In genomic region chr16:18630291-18630690, GRCm38 (mm10) we compare ENCODE assay signal across 8 mouse cellular contexts. TPM values are rescaled to one million over a fixed set of nuclear protein-coding genes. Genes with fewer than 3 reads are reported as not detected.
DNase-seq lines count a peak whose midpoint lies in the region; ATAC-seq lines count a peak whose summit lies in the region.

No protein-coding gene starts in this region.

- no peak for ATAC-seq in heart, embryonic 15.5 days (replicated peaks; ENCODE audit: insufficient number of reproducible peaks, insufficient read depth, low FRiP score, low read depth)
- ATAC-seq in embryonic facial prominence, embryonic 11.5 days (replicated peaks; ENCODE audit: insufficient number of reproducible peaks, low FRiP score, low TSS enrichment, low read depth), result no peak
- ATAC-seq in hindbrain, embryonic 16.5 days, result peak; percentile 7; the same call in 1 of the 2 replicates
- ATAC-seq in midbrain, embryonic 15.5 days (replicated peaks), result peak; percentile 10

- no peaks in the 10 kb centered on the region for H3K9me3 ChIP-seq in heart, embryonic 15.5 days (replicated peaks)
- H3K9me3 ChIP-seq in embryonic facial prominence, embryonic 11.5 days (replicated peaks; ENCODE audit: control insufficient read depth, low read length), result no peaks in the 10 kb centered on the region
- peaks cover 2% of the 10 kb centered on the region; the same call in 1 of the 2 replicates for H3K9me3 ChIP-seq in hindbrain, embryonic 16.5 days (ENCODE audit: control insufficient read depth, low read length)
- H3K9me3 ChIP-seq in midbrain, embryonic 15.5 days, result no peaks in the 10 kb centered on the region

- H3K4me3 ChIP-seq in heart, embryonic 15.5 days, result peak overlapping the region; percentile 79
- peak overlapping the region; percentile 72 for H3K4me3 ChIP-seq in embryonic facial prominence, embryonic 11.5 days (ENCODE audit: low read depth, low read length)
- H3K4me3 ChIP-seq in hindbrain, embryonic 16.5 days (ENCODE audit: low read length), result peak overlapping the region; percentile 83
- peak overlapping the region; percentile 84 for H3K4me3 ChIP-seq in midbrain, embryonic 15.5 days

- no peak overlapping the region for H3K27ac ChIP-seq in heart, embryonic 15.5 days
- H3K27ac ChIP-seq in embryonic facial prominence, embryonic 11.5 days (replicated peaks; ENCODE audit: low read depth, low read length), result 0 out of 2 replicates have a peak overlapping the region, but pooled peaks have one; percentile 28
- peak overlapping the region; percentile 85 for H3K27ac ChIP-seq in hindbrain, embryonic 16.5 days (ENCODE audit: low read depth, low read length)
- peak overlapping the region; percentile 86 for H3K27ac ChIP-seq in midbrain, embryonic 15.5 days

- DNase-seq in heart, adult 9 months (ENCODE audit: low spot score in 2 of 2), result no peak
- DNase-seq in embryonic facial prominence, embryonic 11.5 days (ENCODE audit: low spot score), result no peak
- DNase-seq in right cerebral cortex, postnatal 36 days (ENCODE audit: low spot score in 2 of 2), result no peak
- DNase-seq in thymus, adult 18-20 months, result no peak
- DNase-seq in layer of hippocampus, adult 8-10 months (ENCODE audit: low spot score in 2 of 2), result no peak

- peak overlapping the region; percentile 72 for H3K9ac ChIP-seq in heart, embryonic 15.5 days
- H3K9ac ChIP-seq in embryonic facial prominence, embryonic 11.5 days (replicated peaks; ENCODE audit: low read length), result peak overlapping the region; percentile 90
- H3K9ac ChIP-seq in hindbrain, embryonic 16.5 days (ENCODE audit: low read depth, low read length), result peak overlapping the region; percentile 96
- H3K9ac ChIP-seq in midbrain, embryonic 15.5 days, result peak overlapping the region; percentile 95

- H3K27me3 ChIP-seq in heart, embryonic 15.5 days, result peaks cover 59% of the 10 kb centered on the region
- peaks cover 10% of the 10 kb centered on the region for H3K27me3 ChIP-seq in embryonic facial prominence, embryonic 11.5 days (ENCODE audit: control insufficient read depth, insufficient read depth, low read length)
- H3K27me3 ChIP-seq in hindbrain, embryonic 16.5 days (replicated peaks; ENCODE audit: control insufficient read depth, insufficient read depth, low read length), result peaks cover 4% of the 10 kb centered on the region
- H3K27me3 ChIP-seq in midbrain, embryonic 15.5 days (replicated peaks), result peaks cover 9% of the 10 kb centered on the region

- H3K4me2 ChIP-seq in heart, embryonic 15.5 days, result peak overlapping the region; percentile 98
- H3K4me2 ChIP-seq in embryonic facial prominence, embryonic 11.5 days (ENCODE audit: low read depth, low read length), result peak overlapping the region; percentile 90
- peak overlapping the region; percentile 88 for H3K4me2 ChIP-seq in hindbrain, embryonic 16.5 days (ENCODE audit: low read length)
- peak overlapping the region; percentile 94 for H3K4me2 ChIP-seq in midbrain, embryonic 15.5 days

- 53% methylated on average over 5 of the region's 5 CpGs for WGBS in heart, embryonic 15.5 days
- 57% methylated on average over 5 of the region's 5 CpGs for WGBS in embryonic facial prominence, embryonic 11.5 days
- 50% methylated on average over 5 of the region's 5 CpGs for WGBS in hindbrain, embryonic 16.5 days
- WGBS in midbrain, embryonic 15.5 days, result 58% methylated on average over 5 of the region's 5 CpGs

- no peaks in the 10 kb centered on the region for H3K36me3 ChIP-seq in heart, embryonic 15.5 days
- H3K36me3 ChIP-seq in embryonic facial prominence, embryonic 11.5 days (replicated peaks; ENCODE audit: control insufficient read depth, insufficient read depth, low read depth, low read length), result no peaks in the 10 kb centered on the region
- peaks cover under 1% of the 10 kb centered on the region; the same call in 1 of the 2 replicates for H3K36me3 ChIP-seq in hindbrain, embryonic 16.5 days (ENCODE audit: control insufficient read depth, insufficient read depth, low read length)
- 0 out of 2 replicates have a peak, but pooled peaks cover 3% of the 10 kb centered on the region for H3K36me3 ChIP-seq in midbrain, embryonic 15.5 days (replicated peaks)

- peaks cover 28% of the 10 kb centered on the region for H3K4me1 ChIP-seq in heart, embryonic 15.5 days (replicated peaks)
- peaks cover 7% of the 10 kb centered on the region for H3K4me1 ChIP-seq in embryonic facial prominence, embryonic 11.5 days (ENCODE audit: control insufficient read depth, insufficient read depth, low read length)
- H3K4me1 ChIP-seq in hindbrain, embryonic 16.5 days (ENCODE audit: control insufficient read depth, insufficient read depth, low read depth, low read length), result peaks cover 31% of the 10 kb centered on the region
- H3K4me1 ChIP-seq in midbrain, embryonic 15.5 days, result peaks cover 45% of the 10 kb centered on the region

RNA-seq across cellular contexts. Expression of gene Sept5, which starts 0.5 kb away (rescaled TPM):
- polyA plus RNA-seq in heart, embryonic 15.5 days (2015; fragmentation: Nextera tagmentation; extraction: Ambion mirVana), result 8.1 and 14.8 TPM in 2 replicates
- polyA plus RNA-seq in embryonic facial prominence, embryonic 11.5 days (2014; fragmentation: Nextera tagmentation; extraction: Ambion mirVana), result 33.7 and 39.9 TPM in 2 replicates
- polyA plus RNA-seq in hindbrain, embryonic 16.5 days (2015; fragmentation: Nextera tagmentation; extraction: Ambion mirVana), result 230 and 249 TPM in 2 replicates
- 223 and 229 TPM in 2 replicates for polyA plus RNA-seq in midbrain, embryonic 15.5 days (2015; fragmentation: Nextera tagmentation; extraction: Ambion mirVana)
- 100 to 1,000 TPM; 499 to 528 (median 503) TPM for total RNA-seq in layer of hippocampus, adult 8-10 months (2022)

RNA-seq across cellular contexts. Expression of gene Gm49601, which starts 4.1 kb away (rescaled TPM):
- 0.94 and 1.4 TPM in 2 replicates for polyA plus RNA-seq in heart, embryonic 15.5 days (2015; fragmentation: Nextera tagmentation; extraction: Ambion mirVana)
- 1.1 and 3.0 TPM in 2 replicates for polyA plus RNA-seq in embryonic facial prominence, embryonic 11.5 days (2014; fragmentation: Nextera tagmentation; extraction: Ambion mirVana)
- 18.7 and 22.6 TPM in 2 replicates for polyA plus RNA-seq in hindbrain, embryonic 16.5 days (2015; fragmentation: Nextera tagmentation; extraction: Ambion mirVana)
- 22.8 and 23.3 TPM in 2 replicates for polyA plus RNA-seq in midbrain, embryonic 15.5 days (2015; fragmentation: Nextera tagmentation; extraction: Ambion mirVana)
- 100 to 1,000 TPM; 169 to 200 (median 179) TPM for total RNA-seq in layer of hippocampus, adult 8-10 months (2022)

RNA-seq across cellular contexts. Expression of gene Gp1bb, which starts 8.1 kb away (rescaled TPM):
- 3.7 and 3.8 TPM in 2 replicates for polyA plus RNA-seq in heart, embryonic 15.5 days (2015; fragmentation: Nextera tagmentation; extraction: Ambion mirVana)
- polyA plus RNA-seq in embryonic facial prominence, embryonic 11.5 days (2014; fragmentation: Nextera tagmentation; extraction: Ambion mirVana), result 5.8 and 6.4 TPM in 2 replicates
- polyA plus RNA-seq in hindbrain, embryonic 16.5 days (2015; fragmentation: Nextera tagmentation; extraction: Ambion mirVana), result 9.6 and 9.7 TPM in 2 replicates
- polyA plus RNA-seq in midbrain, embryonic 15.5 days (2015; fragmentation: Nextera tagmentation; extraction: Ambion mirVana), result 13.1 and 13.7 TPM in 2 replicates
- 1 to 10 TPM in 1 of 4 experiments, under 1 TPM in 1, not detected in 2; 0.63 to 1.4 TPM for total RNA-seq in layer of hippocampus, adult 8-10 months (2022)

RNA-seq across cellular contexts. Expression of gene Tbx1, which starts 39.8 kb away (rescaled TPM):
- polyA plus RNA-seq in heart, embryonic 15.5 days (2015; fragmentation: Nextera tagmentation; extraction: Ambion mirVana), result 0.66 and 1.5 TPM in 2 replicates
- polyA plus RNA-seq in embryonic facial prominence, embryonic 11.5 days (2014; fragmentation: Nextera tagmentation; extraction: Ambion mirVana), result 6.3 and 6.8 TPM in 2 replicates
- 0.89 and 0.90 TPM in 2 replicates for polyA plus RNA-seq in hindbrain, embryonic 16.5 days (2015; fragmentation: Nextera tagmentation; extraction: Ambion mirVana)
- 0.80 and 0.98 TPM in 2 replicates for polyA plus RNA-seq in midbrain, embryonic 15.5 days (2015; fragmentation: Nextera tagmentation; extraction: Ambion mirVana)
- total RNA-seq in layer of hippocampus, adult 8-10 months (2022), result 1 to 10 TPM in 3 of 4 experiments, under 1 TPM in 1; 0.70 to 1.7 (median 1.3) TPM

Comparison
In these comparisons a context has a peak if more than half of its experiments do, and no peak if none do; other contexts are left out.
1. ATAC-seq: peak in hindbrain, embryonic 16.5 days (single experiment) and midbrain, embryonic 15.5 days (single experiment); none in heart, embryonic 15.5 days (single experiment) and embryonic facial prominence, embryonic 11.5 days (single experiment).
2. Peak in every context shown above with its lines, with median percentiles within 50 percentile points of each other: H3K4me2 ChIP-seq, H3K4me3 ChIP-seq and H3K9ac ChIP-seq.